Mouse (Mus musculus): ENCODE results near the gene Mrtfa.

Mrtfa gene

GRCm38 (mm10) chr15:81102274-81102879, 88.2 kb downstream of the Mrtfa start:
- DNase-seq (ENCODE audit: low read depth, low spot score) = no peak

- DNase-seq (ENCODE audit: low read depth, low spot score) = no peak
These were observed 89.2 kb downstream of the Mrtfa start for GRCm38 (mm10) chr15:81101316-81101715.

GRCm38 (mm10) chr15:81099269-81099668, 91.3 kb downstream of the Mrtfa start:
- no peak for DNase-seq (ENCODE audit: low read depth, low spot score)

- DNase-seq (ENCODE audit: low read depth, low spot score) = no peak
These were observed 91.9 kb downstream of the Mrtfa start for GRCm38 (mm10) chr15:81098689-81099088.

- no peak for DNase-seq (ENCODE audit: low read depth, low spot score)
These were observed 92.7 kb downstream of the Mrtfa start for GRCm38 (mm10) chr15:81097896-81098295.

- peak; percentile 53 for DNase-seq (ENCODE audit: low read depth, low spot score)
These were observed 93.1 kb downstream of the Mrtfa start for GRCm38 (mm10) chr15:81097456-81097855.

GRCm38 (mm10) chr15:81096329-81097055, 94.1 kb downstream of the Mrtfa start:
- DNase-seq (ENCODE audit: low read depth, low spot score) = no peak

- no peak for DNase-seq (ENCODE audit: low read depth, low spot score)
These were observed 97.5 kb downstream of the Mrtfa start for GRCm38 (mm10) chr15:81093032-81093431.

- DNase-seq (ENCODE audit: low read depth, low spot score) = no peak
These were observed 98.8 kb downstream of the Mrtfa start for GRCm38 (mm10) chr15:81091718-81092117.

- no peak for DNase-seq (ENCODE audit: low read depth, low spot score)
These were observed 103.0 kb downstream of the Mrtfa start for GRCm38 (mm10) chr15:81087529-81087928.

- DNase-seq (ENCODE audit: low read depth, low spot score) = peak; percentile 99
These were observed 103.7 kb downstream of the Mrtfa start for GRCm38 (mm10) chr15:81086644-81087480.

- no peak for DNase-seq (ENCODE audit: low read depth, low spot score)
These were observed 106.7 kb downstream of the Mrtfa start for GRCm38 (mm10) chr15:81083826-81084225.

- DNase-seq (ENCODE audit: low read depth, low spot score) = no peak
These were observed 107.3 kb downstream of the Mrtfa start for GRCm38 (mm10) chr15:81083281-81083680.

GRCm38 (mm10) chr15:81081216-81081615, 109.3 kb downstream of the Mrtfa start:
- DNase-seq (ENCODE audit: low read depth, low spot score) = peak; percentile 44

GRCm38 (mm10) chr15:81080405-81080804, 110.2 kb downstream of the Mrtfa start:
- DNase-seq (ENCODE audit: low read depth, low spot score) = no peak

GRCm38 (mm10) chr15:81079255-81079654, 111.3 kb downstream of the Mrtfa start:
- DNase-seq (ENCODE audit: low read depth, low spot score) = peak; percentile 60

GRCm38 (mm10) chr15:81077551-81077950, 113.0 kb downstream of the Mrtfa start:
- peak; percentile 42 for DNase-seq (ENCODE audit: low read depth, low spot score)

GRCm38 (mm10) chr15:81074543-81074942, 116.0 kb downstream of the Mrtfa start:
- no peak for DNase-seq (ENCODE audit: low read depth, low spot score)

- DNase-seq (ENCODE audit: low read depth, low spot score) = peak; percentile 71
These were observed 116.8 kb downstream of the Mrtfa start for GRCm38 (mm10) chr15:81073751-81074150.

- DNase-seq (ENCODE audit: low read depth, low spot score) = peak; percentile 63
These were observed 117.8 kb downstream of the Mrtfa start for GRCm38 (mm10) chr15:81072748-81073147.

- DNase-seq (ENCODE audit: low read depth, low spot score) = peak; percentile 88
These were observed 120.1 kb downstream of the Mrtfa start for GRCm38 (mm10) chr15:81070470-81070869.

- DNase-seq (ENCODE audit: low read depth, low spot score) = no peak
These were observed 121.7 kb downstream of the Mrtfa start for GRCm38 (mm10) chr15:81068641-81069381.

Data from 3T3-L1 (cell line).